Mouse (Mus musculus): ENCODE measurements at regions not wholly inside any gene's neighbourhood (a gene's known extent, or its start where the extent isn't known, plus 50 kb on each side); places are given as distances from the start of the nearest gene placed in this dataset.
"Not testable (repeated sequence)": the region's sequence is repeated elsewhere in the genome, so short reads cannot be mapped to it uniquely, and the experiment has no call there.

DNA sequence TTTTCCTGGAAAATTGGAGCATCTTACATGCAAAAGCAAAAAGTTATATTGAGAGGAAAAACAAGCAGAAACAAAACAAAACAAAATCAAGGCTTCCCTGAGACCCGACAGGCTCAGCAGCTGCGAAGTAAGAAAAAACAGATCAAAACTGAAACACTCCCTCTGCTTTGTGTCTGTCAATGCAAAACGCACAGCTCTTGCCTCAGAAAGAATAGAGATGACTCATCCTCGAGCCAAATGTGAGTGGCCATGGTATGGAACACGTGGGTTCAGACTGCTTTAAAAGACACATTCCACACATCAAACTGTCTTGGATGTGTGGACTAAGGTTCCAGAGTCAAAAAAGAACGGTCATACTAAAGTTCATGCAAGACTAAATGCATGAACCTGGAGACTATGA, 163.3 kb upstream of the Fer start:
- no peak for DNase-seq (ENCODE audit: low spot score in 2 of 2)

DNA sequence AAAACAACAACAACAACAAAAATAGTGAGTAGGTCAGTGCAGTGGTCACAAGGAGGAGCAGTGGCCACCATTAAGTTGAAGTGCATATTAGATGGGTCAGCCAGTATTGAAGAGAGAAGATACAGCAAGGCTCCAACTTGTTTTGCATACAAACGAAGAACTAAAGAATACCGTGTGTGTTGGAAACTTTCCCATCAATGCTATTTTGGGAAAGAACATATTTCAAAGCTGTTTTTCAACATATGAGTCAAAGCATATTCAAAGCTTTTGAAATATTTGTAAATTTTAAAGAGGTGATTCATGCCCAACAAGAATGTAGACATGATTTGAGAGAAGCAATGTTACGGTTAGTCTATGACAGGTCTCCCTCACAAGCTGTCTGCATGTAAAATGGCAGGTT, 157.9 kb upstream of the Fer start:
- no peak for DNase-seq (ENCODE audit: low spot score in 2 of 2)

DNA sequence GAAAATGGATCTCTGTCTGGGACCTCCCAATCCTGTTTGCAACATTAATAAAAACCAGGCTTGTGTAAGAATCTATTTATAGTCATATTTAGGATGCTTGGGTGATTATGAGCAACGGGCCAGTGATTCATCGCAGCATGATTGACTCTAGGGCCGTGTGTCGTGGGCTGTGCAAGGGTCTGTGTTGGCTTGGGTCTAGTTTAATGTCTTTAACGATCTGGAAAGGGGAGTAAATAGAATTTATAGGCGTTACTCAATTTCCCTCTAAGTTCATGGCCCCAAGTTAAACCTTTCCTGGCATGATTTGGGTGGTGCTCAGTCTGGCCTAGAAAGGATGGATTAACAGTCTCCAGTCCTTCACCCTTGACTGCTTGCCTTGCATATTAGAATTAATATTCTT, 149.9 kb upstream of the Fer start:
- DNase-seq (ENCODE audit: low spot score in 2 of 2) = no peak

DNA sequence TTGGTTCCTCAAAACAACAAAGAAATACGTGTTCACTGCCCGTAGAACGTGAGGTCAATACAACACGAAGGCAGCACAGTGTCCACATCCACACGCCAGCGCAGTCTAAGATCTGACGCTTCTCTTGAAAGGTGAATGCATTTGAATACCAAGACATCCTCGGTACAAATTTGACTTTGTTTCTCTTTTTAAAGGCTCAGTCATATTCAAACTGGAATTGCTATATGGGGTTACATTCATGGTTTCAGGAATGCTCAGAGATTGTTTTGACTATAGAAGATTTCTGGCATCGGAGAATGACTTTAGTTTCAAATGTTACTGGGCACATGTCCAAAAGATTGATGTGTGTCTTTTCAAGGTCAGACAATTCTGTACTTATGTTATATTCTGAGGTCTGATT, 147.2 kb upstream of the Fer start:
- DNase-seq (ENCODE audit: low spot score in 2 of 2) = no peak

DNA sequence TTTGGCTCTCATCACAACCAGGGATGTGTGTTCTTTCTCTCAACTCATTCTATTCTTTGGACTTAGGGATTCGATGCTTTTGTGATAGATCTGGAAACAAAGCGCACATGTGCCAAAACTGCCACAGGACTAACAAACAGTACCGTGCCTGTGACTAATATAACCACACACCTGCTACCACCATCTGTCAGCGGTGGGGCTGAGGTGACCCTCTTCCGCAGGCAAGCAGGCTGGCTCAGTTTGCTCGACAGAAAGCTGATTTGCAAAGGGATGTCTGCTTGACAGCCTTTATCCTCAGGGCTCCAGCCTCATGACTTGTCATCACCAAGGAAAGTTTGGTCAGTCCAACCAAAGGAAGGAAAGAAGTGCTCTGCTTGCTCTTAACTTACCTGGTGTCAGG, 146.7 kb upstream of the Fer start:
- DNase-seq (ENCODE audit: low spot score in 2 of 2) = no peak

DNA sequence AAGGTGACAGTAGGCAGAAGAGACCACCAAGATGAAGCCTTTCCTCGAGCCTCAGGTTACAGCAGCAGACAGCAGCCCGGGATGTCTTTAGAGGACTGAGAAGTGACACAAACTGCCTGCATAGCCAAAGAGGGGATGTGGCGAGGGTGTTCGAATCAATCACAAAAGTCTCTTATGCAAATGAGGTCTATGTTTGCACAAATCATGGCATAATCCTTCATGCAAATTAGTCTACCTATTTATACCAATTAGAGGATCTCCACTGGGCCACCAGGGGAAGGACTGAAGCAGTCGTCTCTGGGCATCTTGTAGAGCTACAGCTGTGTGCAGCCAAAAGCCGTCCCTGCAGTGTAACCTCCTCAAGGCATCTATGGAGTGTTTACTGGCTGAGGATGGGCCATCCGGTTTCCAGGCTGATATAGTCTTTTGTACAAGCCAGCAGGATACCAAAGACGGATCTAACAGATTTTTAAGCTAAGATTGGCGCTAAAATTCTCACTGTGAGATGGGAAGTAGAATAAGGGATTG, 145.7 kb upstream of the Fer start:
- DNase-seq (ENCODE audit: low spot score in 2 of 2) = no peak

DNA sequence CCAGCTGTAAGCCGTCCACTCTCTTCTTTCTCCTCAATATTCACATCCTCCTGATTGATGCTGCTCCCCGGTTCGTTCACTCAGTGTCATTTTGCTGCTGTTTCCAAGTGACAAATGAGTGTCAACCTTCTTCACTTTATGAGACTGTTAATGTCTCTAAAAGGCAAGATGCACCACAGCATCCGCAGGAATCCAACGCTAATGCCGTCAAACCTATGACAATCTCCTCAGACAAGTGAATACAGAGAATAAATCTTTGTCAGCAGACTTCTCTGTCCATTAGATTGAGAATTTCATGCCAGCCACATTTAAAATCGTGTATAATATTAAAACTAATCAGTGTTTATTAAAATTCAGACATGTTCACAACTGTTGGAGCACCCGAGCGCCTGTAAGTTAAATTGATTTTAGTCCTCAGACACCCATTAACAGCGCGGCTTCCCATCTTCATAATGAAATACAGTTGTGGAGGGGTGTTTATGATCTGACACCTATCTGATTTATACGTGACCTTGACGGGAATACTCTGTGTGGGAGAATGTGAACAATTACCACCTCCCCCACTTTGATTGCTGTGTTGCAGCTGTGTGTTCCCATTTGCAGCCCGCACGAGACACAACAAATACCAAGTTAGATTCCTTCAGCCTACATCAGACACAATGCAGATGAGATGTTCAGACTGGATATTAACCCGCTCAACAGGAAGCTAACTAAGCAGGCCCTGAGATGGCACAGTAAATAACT, 143.7 kb upstream of the Fer start:
- no peak for DNase-seq (ENCODE audit: low spot score in 2 of 2)

DNA sequence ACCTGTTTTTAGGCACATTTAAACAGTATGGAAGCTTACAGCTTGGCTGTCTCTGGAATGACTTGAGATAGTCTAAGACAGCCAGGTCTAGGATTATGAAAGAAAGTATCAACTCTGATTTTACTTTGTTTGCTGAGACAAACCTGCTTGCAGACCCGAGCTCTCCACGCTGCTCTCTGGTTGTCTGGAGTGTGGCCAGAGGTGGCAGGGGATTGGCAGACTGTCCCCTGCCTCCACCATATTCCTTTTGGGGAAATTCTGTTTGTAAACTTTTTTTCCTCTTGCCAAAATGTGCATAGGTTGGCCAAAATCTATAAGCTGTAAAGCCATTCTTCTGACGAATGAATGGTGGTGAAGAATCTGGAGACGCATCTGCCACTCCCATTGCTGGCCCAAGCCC, 143.1 kb upstream of the Fer start:
- no peak for DNase-seq (ENCODE audit: low spot score in 2 of 2)

DNA sequence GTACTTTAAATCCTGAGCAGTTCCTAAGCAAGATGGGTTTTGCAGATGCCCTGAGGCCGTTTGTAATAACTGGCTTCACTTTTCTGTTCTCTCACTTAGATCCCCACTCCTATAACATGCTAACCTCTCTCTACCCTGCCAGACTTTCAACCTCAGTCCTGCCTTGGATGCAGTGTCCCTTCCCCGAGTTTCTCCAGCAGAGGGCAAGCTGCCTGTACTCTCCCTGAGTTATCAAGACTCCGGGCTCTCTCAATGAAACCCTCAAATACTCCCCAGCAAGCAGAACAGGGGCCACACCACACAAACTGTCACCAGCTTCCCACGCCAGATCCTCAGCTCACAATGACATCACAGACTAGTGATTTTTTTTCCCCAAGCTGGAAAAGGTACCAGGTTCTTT, 142.0 kb upstream of the Fer start:
- DNase-seq (ENCODE audit: low spot score in 2 of 2) = no peak

DNA sequence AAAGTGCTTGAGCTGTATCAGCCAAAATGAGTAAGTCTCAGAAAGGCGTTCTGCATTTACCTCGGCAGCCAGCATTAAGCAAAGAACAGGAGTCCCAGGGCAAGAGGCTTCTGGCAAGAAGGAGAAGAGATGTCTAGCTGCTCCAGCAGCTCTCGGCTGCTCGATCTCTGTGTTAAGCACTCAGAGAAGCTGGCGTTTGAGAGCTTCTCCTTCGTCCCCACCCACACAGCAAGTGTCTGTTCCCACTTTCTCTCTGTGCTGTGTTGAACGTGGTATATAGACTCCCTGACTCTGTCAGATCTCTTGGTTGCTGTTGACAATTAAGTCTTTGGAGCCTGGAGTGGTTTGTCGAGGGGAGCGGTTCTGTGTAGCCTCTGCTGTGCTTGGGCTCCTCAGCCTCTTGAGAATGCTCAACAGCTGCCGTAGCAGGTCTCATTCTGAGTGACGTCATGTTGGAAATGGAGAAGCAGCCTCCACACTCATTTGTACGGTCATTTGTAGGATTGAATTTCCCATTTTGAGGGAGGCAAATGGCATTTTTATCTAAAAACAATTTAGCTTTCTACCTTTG, 140.3 kb upstream of the Fer start:
- DNase-seq (ENCODE audit: low spot score in 2 of 2) = no peak

DNA sequence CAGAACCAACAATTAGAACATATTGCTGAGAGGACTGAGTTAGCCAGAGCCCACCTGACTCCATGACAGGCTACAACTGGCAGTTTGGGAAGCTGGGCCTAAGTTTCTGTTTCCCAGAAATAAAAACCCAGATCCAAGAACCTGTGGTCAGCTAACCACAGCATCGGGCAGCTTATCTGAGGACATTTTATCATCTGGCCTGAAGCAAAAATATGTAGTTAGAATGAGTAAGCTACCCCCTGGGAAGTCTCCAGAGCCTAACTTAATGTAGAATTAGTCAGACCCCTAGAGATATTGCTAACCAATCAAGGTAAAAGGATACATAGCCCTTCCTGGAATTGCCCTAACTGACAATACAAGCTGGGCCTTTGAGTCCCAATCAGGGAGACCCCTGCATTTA, 124.7 kb upstream of the Fer start:
- no peak for DNase-seq (ENCODE audit: low spot score in 2 of 2)

DNA sequence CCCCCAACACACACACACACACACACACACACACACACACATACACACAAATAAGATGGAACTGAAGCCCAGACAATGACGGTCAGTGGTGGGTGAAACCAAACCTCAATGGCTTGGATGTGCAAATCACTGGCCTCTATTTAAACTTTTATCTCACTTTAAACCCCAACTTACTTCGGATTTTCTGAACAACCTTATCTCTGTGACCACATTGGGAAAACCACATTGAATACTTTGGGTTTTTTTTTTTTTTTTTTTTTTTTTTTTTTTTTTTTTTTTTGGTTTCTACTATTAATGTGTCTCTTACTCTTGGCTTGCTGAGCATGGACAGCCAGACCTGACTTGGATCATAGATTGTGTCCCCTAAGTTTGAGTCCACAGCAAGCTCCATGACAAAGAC, 123.2 kb upstream of the Fer start:
- no peak for DNase-seq (ENCODE audit: low spot score in 2 of 2)

DNA sequence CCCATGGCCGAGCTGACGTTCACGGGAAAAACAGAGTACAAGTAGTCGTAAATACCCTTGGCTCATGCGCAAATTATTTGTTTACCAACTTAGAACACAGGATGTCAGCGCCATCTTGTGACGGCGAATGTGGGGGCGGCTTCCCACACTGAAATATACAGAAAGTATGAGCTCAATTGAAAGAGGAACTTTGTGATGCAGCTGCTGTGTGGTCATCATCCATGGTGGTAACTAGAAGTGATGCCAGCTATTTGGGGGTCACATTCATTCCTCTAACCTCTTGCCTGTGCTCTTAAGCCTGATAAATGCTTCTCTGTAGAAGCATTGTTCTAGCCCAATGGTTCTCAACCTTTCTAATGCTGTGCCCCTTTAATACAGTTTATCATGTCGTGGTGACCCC, 113.6 kb upstream of the Fer start:
- not testable (repeated sequence) for DNase-seq (ENCODE audit: low spot score in 2 of 2)

DNA sequence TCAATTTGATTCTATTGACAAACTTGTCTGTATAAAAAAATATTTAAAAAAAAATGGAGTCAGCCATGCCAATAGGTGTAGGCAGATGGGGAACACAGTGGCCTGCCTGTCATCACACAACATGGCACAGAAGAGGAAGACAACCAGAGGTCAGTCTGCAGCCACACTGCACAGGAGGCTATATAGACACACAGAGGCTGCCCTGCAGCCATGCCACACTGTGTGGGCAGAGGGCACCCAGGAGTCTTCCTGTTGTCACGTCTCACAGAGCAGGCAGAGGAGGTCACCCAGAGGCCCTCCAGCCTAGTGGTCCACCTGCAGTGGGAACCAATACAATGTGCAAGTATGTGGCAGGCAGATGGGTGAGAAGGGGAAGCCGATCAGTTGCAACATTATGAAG, 108.5 kb upstream of the Fer start:
- no peak for DNase-seq (ENCODE audit: low spot score in 2 of 2)

DNA sequence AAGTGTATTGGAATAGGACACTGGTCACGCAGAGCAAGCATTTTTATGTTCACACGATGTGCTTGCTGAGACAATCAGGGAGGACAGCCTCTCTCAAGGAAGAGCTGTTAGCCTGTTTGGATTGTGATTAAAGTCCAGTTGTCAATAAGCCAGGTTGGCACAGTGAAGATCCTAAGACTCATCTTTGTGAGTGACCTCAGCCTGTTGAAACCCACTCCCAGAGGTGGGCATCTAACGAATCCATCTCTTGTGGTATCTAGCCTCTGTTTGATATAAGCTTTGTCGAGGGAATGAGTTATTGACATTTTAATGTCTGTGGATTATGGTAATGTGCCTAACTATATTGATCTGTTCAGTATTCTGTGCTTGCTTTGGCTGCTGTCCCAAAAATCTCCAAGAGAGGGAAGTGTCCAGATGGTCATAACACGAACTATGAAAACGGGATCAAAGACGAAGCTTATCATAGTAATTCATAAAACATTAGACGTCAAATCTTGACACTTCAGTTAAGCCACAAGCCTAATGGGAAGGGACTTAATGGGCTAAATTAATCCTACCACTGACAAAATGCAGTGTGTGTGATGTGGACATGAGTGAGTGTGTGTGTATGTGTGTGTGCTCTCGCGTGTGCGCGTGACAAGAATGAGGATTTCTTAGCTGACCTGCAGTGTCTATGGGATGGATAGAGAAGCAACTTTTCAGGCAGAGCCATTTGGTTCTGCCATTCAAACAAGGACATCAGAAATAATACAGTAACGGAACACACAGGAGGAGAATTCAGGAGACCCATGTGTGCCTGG, 104.8 kb upstream of the Fer start:
- DNase-seq (ENCODE audit: low spot score in 2 of 2) = no peak

DNA sequence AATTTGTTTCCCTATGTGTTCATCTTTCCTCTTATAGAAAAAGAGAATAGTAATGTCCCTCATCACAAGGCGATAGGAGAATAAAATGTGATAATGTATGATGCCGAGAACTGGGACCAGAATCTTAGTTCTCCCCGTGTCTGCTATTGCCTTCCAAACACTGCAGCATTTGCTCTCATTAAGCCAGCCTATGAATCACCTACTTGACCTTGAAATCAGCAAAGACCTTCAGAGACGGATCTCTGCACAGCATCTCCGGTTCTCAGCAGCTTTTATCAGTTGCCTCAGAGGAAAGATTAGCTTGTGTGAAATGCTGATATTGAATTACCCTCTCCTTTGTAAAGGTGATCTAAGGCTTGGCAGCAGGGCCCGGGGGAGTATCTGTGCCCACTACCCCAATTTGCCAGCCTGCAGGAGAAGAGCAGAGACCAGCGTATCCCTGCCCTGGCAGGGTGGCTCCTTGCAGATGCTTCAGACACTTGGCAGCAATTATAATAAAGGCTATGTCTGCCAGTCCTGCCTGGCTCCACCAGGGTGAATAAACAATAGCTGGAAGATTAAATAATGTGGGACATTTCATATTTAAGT, 104.0 kb upstream of the Fer start:
- no peak for DNase-seq (ENCODE audit: low spot score in 2 of 2)

DNA sequence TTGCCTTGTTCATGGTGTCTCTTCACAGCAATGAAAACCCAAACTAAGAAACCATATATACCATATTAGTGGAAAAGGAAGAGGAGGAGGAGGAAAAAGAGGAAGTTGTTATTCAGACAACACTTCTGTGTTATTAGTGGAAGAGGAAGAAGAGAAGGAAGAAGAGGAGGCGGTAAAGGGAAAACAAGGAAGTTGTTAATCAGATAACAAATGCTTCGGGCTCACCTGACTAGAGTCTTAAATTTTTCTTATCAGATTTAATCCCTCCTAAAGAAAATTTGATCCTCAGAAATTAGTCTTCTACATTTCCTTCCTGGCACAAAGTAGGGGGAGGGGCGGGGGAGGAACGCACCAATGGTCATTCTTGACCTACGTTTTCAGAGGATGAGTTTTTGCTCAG, 101.8 kb upstream of the Fer start:
- DNase-seq (ENCODE audit: low spot score in 2 of 2) = no peak

DNA sequence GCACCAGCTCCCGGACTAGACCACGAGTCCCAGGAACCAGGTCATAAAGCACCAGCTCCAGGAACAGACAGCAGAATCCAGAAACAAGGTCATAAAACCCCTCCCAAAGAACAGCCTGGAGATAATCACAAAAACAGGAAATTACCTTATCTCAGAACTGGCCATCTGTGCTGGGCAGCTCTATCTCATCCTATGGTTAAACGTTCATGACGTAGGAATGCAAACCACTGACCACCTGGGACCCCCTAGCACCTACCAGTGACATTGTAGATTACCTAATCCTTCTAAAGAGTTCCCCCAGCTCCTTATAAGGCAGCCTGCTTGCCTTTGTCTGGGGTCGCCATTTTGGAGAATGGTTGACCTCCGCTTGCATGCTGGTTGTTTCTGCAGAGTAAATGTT, 91.8 kb upstream of the Fer start:
- DNase-seq (ENCODE audit: low spot score in 2 of 2) = no peak

DNA sequence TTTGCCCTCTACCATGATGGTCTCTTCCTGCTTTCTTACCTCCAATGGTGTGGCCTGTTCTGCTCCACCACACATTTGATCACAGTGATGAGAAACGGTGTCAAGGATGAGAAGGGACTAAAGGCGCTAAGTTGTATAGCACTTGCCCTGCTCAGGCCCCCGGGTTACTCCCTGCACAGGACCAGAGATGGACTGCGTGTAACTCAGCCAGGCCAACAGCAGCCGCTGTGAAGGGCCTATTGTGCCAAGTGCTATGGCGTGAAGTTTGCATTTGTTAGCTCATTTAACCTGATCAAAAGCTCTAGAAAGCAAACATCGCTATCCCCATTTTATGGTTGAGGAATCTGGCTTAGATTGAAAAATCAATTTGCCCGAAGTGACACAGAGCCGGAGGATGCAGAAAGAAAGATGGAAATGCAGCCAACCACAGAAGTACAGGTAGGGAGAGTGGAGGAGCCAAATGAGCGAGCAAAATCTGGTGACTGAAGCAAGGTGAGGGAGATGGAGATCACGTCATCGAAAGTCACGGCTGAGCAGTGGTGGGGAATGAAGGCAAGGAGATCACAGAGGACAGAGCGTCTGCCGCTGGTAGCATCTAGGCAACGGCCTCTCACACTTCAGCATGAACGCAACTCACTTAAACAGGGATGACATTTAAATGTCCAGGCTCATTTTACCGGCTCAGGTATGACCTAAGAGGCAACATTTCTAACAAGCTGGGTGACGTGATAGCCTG, 78.3 kb upstream of the Fer start:
- no peak for DNase-seq (ENCODE audit: low spot score in 2 of 2)

DNA sequence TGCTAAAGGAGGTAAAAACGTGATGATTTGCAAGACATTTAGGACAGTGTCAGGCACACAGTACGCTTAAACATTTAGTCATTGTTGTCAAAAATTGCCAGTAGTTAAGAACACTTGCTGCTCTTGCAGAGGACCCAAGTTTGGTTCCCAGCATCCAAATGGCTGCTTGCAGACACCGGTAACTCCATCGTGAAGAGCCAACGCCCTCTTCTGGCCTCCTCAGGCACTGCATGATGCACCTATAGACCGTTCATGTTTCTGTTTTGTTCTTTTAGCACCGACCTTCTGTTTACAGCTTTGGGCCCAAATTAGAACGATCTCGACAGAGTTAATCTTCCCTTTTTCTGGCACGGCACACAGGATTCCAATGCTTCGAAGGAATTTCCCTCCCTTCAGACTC, 76.4 kb upstream of the Fer start:
- DNase-seq (ENCODE audit: low spot score in 2 of 2) = no peak

DNA sequence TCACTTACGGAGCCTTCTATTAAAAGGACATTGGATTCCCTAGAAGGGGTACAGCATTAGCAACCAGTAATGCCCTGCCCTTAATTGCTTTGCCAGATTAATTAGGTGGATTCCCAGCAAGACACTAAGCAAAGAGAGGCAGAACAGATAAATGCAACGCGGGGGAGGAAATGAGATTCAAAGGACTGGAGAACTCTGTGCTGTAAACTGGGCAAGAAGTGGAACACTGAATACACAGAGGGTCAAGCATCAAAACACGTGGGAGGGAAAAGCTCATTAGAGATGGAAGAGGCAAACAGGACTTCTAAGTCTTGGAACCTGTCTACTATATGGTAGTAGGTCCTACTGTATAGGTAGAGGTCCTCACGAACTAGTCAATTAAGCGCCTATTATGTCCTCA, 68.5 kb upstream of the Fer start:
- DNase-seq (ENCODE audit: low spot score in 2 of 2) = no peak

DNA sequence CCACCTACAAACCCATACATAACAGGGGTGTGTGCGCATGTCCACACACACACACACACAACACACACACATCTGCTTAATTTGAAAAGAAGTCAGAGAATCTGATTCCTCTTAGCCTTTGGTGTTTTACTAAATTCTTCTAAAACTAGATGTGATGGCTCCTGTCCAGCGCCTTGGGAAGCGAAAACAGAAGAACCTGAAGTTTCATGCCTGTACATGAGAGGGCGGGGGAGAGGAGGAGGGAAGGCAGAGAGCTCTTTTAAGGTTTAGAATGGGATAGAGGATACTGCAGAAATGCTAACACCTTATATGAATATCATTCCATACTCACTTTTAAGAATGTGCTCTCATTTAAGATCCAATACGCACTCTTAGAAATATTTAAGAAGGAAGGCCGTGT, 64.5 kb upstream of the Fer start:
- DNase-seq (ENCODE audit: low spot score in 2 of 2) = no peak
